Mouse (Mus musculus) brain, embryonic 18.5 days (tissue): ENCODE measurements around the gene Sec16a.

Source experiments
- DNase-seq: peaks from one replicate; pipeline ENCODE4 v3.0.0-alpha.2; 2012; ENCODE audit warnings: low read depth, low spot score

The Sec16a gene

DNA sequence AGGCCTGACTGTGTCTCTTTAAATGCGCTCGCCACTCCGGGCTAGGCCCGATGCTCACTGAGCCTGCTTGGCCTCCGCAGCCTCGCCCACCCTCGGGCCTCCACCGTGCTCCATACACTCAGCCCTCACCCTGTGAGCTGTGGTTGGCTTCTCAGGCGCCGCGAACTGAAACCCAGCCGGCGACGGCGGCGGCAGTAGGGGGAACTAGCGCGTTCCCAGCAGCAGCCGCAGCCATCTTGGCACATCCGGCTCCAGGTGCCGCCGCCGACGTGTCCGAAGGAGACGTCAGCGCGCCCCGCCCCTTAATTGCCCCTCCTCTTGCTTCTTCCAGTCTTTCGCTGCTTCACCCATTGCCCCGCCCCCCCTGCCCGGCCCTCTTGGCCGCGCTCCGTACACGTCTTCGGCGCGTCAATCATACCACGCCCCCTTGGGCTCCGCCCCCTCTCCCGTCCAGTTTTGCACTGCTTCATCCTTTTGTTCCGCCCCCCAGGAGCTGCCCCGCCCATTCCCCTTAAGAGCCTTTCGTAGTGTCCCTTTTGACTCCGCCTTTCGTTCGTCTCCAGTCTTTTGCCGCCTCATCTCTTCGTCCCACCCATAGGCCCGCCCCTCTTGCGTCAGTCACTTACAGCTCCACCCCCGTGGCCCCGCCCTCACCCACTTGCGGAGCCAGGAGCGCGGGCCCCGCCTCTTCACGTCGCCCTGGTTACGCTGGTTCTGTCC lies at the start of gene Sec16a:
Gene Sec16a, minus strand, starts transcription at position 271 of the 720 bp plus-strand sequence.
- peak; percentile 100 for DNase-seq

DNA sequence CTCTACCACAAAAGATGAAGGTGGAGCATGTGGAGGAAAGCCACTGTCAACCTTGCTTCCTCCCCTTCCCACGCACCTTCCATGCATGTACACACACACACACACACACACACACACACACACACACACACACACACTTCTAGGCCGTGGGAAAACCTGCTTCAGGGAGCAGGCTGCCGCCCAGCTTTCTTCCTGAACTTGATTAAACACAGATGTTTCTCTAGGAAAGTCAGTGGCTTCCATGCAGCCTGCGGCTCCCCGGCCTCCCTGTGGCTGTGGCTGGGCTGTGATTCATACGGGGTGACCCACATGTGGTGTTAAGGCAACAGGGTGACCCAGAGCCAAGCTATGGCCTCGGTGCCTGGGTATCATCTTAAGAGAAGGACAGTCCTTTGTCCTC lies 49.4 kb upstream of the Sec16a start:
- DNase-seq = no peak

DNA sequence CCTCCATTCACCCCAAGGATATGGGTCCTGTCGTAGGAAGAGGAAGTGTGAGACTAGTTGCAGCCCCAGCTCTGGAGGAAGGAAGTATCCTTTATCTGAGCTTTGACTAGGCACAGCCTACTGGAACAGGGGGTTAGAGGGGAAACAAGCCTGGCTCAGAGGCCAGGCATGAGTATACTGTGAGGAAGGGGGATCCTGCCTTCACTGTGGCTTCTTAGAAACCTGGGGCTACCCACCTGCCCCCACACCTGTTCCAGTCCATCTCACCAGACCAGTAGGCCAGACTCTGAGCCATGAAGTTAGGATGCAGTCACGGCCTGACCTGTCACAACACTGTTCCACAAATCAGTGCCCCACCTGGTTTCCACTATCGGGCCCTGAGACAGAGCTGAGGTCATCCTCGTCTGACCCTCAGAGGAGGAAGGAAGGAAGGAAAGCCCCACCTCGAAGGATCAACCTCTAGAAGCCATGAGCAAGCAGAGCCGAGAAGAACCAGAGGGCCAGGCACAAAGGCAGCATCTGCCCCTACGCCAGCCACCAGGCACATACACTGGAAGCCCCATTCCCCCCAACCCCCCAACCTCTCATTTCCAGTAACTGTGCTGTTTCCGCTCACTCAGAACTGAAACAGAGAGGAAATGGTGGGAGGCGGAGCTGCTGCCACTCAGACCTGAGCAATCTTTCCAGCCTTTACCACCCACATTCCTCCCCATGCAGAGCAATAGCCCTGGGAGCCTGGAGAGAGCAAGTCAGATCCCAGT lies 48.2 kb upstream of the Sec16a start:
- no peak for DNase-seq

- no peak for DNase-seq
Observed at GRCm38 (mm10) chr2:26490760-26491301, 45.8 kb upstream of the Sec16a start.

DNA sequence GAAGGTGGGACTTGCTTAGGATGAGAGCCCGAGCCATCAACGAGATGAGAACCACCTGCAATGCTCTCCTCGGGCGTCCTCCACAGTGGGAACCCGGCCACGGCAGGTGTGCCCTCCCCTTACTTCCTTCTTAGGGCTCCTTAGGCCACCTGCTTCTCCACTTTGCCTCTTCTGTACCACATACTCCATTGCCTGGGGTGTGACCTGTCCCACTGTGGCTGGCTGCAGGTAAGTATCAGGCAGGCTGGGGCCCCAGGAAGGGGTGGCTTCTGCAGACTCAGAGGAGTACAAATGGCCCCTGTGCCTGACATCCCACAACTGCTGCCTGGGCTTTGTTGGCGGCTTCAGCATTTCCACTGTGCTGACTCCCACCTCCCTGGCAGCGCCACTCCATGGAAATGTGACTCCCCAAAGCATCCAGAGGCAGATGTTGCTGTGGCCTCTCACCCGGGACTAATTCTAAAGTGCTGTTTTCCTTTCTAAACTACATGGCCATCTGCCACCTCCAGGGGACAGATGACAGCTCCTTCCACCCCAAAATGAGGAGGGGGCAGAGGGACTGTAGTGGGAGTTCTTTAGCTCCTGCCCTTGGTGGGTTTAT lies 43.6 kb upstream of the Sec16a start:
- no peak for DNase-seq

- DNase-seq = no peak
Observed at GRCm38 (mm10) chr2:26487322-26488021, 42.5 kb upstream of the Sec16a start.

DNA sequence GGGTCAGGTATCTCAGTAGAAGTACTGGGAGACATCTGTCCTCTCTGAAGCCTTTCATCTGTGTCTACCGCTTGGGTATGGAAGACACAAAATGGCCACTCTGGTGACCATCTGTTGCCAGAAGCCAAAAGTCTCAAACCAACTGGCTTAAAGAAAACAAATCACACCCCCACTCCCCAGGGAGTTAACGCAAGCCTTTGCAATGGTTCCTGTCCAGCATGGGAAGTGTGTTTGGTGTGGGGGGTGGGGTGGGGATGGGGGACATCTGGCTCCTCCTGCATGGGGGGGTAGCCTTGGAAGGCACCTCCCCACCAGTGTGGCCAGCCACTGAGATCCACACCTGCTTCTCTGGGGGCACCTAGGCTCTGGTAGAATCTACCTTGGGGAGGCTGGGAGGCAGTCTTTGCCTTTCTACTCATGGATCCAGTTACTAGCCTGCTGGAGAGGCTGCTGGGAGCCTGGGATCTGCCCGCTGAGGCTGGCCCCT lies 41.9 kb upstream of the Sec16a start:
- DNase-seq = no peak

DNA sequence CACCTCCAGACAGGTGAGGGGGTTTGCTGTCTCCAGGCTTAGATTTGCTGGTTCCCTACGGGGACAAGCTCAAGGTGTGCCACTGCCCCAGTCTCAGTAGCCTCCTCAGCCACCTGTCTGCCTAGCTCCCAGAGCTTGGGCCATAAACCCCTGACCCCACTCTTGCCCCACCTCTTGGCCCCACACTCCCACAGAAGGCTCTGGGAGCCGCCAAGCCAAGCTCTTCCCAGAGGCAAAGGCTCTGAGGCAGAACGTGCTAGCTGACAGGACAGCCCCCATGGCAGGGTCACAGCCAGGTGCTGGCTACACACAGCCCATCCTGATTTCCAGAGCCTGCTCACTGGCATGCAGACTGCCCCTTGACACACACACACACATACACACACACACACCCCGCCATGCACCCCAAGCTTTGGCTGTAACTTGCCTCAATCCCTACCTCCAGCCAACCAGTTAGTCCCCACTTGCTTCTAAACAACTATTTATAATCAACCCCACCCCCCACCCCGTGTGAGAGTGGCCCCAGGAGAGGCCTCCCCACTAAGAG lies 41.3 kb upstream of the Sec16a start:
- DNase-seq = no peak

GRCm38 (mm10) chr2:26485710-26486109 lies 40.7 kb upstream of the Sec16a start:
- DNase-seq = no peak

DNA sequence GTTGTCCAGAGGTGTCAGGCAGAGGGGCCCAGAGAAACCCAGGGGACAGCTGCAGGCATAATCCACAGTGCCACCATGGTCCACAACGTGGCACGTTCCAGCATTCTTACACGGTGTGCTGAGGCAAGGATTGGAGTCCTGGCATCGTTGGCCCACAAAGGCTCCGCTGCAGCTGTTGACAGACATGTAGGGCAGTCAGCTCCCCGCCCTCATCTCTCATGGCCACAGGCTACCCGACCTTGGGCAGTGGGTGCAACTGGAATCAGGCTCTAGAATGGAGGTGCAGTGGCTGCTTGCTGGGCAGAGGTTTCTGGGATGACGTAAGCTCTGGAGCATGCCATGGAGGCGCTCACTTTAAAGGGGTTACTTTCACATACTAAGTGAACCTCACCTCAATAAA lies 40.3 kb upstream of the Sec16a start:
- no peak for DNase-seq

GRCm38 (mm10) chr2:26484169-26484568 lies 39.2 kb upstream of the Sec16a start:
- DNase-seq = no peak

- DNase-seq = no peak
Observed at GRCm38 (mm10) chr2:26483230-26483869, 38.3 kb upstream of the Sec16a start.

DNA sequence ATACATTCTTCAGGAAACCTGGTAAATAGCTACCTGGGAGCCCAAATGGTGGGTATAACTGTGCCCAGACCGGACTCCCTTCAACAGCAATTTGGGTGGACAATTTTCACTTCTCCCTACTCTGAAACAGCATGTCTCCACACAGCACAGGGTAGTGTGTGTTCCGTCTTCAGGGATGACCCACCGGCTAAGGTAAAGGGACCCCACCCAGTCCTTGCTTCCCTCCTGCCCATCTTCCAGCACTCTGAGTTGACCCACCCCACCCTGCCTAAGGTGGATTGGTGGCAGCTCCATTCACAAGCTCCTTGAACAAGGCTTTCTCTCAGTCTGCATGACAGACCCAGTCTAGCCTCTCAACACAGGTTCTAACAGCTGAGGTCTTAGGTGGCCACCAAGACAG lies 37.8 kb upstream of the Sec16a start:
- no peak for DNase-seq

DNA sequence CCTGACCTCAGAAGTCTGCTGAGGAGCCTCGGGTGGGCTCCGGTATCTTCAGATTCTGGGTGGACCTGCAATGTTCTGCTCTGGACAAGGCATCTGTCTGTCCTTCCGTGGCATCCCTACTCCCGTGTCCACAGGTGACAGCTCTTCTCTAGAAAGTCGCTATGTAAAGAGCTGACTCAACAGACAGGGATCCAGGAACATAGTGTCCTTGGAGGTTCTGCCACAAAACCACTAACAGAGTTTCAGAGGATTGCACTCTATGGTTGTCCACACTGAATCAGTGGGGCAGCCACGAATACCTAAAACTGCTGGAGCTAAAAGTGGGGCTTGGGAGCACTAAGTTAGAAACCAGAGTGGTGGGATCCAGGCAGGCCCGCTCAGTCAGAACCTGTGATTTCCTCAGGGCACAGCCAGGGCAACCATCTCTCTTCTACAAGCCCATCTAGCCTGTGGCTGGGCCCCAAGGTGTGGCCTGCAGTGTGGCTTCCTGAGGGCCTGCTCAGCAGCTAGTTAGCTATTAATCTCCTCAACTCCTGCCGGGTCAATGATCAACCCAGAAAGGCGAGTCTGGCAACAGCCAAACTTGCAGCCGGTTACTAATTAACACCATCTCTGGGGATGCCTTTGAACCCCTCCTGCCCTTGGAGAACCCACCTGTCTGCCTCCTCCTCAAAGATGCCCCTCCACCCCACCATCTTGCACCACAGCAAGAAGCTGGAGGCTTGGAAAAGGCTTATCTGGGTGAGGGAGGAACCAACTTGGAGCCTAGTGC lies 36.9 kb upstream of the Sec16a start:
- DNase-seq = no peak

- no peak for DNase-seq
Observed at GRCm38 (mm10) chr2:26480911-26481310, 35.9 kb upstream of the Sec16a start.

- no peak for DNase-seq
Observed at GRCm38 (mm10) chr2:26478685-26479205, 33.7 kb upstream of the Sec16a start.

DNA sequence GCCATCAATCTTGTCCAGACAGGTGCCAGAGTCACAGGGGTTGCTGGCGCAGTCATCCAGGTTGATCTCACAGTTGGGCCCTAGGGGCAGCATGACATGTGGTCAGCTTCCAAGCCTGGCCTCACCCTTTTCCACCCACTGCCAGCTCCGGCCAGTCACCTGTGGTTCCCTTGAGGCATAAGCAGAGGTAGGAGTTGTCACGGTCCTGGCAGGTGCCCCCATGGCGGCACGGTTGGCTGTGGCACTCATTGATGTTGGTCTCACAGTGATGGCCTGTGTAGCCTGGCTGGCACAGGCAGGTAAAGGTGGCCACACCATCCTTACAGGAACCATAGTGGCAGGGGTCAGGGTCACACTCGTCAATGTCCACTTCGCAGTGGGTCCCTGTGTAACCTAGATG lies 32.9 kb upstream of the Sec16a start:
- DNase-seq = no peak

DNA sequence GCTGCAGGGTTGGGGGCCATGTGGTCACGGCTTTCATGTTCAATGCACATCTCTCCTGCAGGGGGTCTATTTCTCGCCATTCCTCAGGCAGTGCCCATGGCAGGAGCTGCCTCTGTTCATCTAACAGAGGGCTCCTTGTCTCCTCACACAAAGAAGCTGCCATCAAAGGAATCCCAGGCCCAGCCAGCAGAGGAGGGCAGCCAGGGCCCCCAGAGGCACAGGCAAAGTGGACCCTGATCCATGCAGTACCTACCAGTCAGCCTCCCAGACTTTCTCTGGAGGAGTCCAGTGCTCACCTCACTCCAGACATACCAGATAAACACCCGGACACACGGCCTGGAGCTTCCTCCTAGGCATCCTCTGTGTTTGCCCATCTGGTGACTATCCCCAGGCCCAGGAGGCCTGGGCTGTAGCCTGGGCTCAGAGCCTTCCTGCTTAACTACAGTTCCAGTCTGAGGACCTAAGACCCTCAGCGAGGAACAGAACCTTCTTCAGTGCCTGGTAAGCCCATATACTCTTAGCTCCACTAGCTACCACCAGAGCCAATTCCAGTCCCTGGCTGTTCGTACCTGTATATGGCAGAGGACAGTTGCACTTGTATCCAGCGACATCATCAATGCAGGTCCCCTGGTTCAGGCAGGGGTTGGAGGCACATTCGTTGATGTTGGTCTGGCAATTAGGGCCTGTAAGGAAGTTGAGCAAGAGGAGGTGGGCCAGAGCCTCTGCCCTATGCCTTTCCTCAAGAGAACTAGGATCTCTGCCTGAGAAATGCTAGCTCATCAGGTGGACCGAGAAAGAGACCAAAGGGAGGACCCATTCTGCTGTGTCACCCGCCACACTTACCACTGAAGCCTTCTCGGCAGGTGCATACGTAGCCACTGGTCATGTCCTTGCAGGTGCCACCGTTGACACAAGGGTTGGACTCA lies 30.8 kb upstream of the Sec16a start:
- DNase-seq = no peak
